Mouse (Mus musculus) mouse embryonic stem cell (cell line): ENCODE data around the gene Mettl7a2.
"Not testable (repeated sequence)": the region's sequence is repeated elsewhere in the genome, so short reads cannot be mapped to it uniquely, and the experiment has no call there.

Experiments used
- in situ Hi-C, 2 experiments: fragments of 300-500 bp; cut with MboI; formaldehyde crosslinking; loops; 1 replicate in 1 of 2; 3 replicates in 1 of 2; pipeline ENCODE4 v1.14.3; 2019 to 2020; ENCODE audit warnings: low sequenced_read_pairs in 2 of 2, low pct_unique_long_range_greater_than_20kb in 1 of 2, mixed read lengths in 1 of 2; ENCODE audit not compliant: unreplicated experiment in 1 of 2

Gene Mettl7a2

DNA sequence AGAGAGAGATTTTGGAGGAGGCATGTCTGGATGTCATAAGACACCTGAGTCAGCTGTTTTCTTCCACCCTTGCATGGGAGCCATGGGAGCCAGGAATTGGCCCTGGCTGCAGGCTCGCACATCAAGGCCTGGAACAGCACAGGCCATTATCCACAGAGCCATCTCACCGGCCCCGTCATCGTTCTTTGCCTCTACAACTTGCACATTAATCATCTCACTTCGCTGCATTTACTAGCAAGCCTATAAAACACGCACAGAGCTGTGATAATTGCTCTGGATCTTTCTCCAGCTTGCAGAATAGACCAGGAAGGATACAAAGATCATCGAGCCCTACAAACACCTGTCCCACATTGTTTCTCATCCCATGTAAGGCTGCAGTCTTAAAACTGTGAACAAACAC, 22.3 kb upstream of the Mettl7a2 start:
- in situ Hi-C loops, result no loop called here

DNA sequence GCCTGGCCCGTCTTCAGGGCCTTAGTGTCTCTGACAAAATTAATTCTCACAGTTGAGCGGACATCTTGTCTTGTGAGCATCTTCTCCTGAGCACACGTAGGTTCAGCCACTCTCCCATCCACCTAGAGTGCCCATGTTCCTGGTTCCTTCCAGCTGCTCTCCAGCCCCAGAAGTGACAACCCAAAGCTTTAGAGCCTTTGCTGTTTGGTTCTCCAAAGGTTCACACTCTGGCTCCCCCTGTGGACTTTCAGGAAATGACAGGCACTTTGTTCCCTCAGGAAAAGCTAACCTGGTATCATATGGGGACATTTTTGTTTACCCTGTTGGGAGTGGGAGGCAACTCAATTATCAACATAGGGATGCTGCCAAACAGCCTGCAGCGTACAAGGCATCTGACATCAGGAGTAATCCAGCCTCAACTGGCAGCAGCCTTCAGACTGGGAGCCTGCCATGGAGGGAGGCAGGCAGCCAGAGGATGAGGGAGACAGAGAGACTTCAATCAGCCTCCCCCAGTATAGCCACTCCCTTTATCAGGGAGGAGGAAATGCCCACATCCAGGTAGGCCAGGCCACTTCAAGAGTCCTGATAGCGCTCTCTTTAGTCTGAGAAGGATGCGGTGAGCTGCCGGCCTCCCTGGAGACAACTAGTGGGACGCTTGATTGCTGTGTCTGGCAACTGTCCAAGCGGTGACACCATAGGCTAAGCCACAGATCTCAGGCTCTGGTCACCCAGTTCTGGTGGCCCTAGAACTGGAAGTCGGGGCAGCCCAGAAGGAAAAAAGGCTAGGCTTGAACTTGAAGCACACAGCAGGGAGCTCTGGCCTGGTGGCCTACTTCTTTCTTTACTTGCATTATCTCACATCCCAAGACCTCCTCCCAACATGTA, 20.7 kb upstream of the Mettl7a2 start:
- in situ Hi-C loops, result not testable (repeated sequence)

DNA sequence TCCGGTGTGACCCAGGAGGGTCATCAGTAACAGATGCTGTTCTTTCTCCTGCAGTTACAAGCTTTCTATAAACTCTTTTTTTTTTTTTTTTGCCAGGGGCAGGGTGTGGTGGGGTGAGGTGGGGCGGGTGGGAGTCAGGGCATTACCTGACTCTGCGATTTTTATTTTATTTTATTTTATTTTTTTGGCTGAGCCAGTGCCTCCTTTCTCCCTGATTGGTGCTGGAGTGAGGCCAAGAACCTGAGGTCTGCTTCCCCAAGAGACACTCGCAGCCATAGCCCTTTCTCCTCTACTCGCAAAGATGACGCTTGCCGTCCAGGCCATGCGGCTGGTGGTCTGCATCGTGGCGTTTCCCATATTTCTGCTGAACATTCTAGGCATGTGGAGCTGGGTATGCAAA, 18.4 kb upstream of the Mettl7a2 start, which contains the start of gene Mettl7a3:
Gene Mettl7a3 (plus strand): TSS at position 301 of the 400 bp plus-strand sequence.
- in situ Hi-C loops, result no loop called here

GRCm38 (mm10) chr15:100337328-100337727, 15.7 kb upstream of the Mettl7a2 start:
- in situ Hi-C loops, result not testable (repeated sequence)

- in situ Hi-C loops, result not testable (repeated sequence)
Measured at GRCm38 (mm10) chr15:100337847-100338246, 15.2 kb upstream of the Mettl7a2 start.

GRCm38 (mm10) chr15:100341314-100341980, 11.6 kb upstream of the Mettl7a2 start:
- in situ Hi-C loops, result not testable (repeated sequence)

DNA sequence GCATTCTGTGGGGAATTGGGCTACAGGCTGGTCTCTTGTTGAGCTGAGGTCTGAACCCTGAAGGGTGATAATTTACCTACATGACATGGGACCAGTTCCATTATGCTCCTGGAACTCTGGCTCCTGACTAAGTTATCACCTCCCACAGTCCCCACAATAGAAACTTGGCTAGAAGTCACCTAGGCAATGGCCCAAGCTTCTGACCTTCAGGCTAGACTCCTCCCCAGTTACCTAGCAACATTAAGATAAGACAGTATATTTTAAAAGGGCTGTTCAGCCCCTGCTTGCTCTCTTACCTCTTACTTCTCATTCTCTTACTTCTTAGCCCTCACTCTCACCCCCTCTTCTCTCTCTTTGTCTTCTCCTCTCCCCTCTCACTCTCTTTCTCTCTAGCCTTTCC, 7.5 kb upstream of the Mettl7a2 start:
- in situ Hi-C loops, result no loop called here

DNA sequence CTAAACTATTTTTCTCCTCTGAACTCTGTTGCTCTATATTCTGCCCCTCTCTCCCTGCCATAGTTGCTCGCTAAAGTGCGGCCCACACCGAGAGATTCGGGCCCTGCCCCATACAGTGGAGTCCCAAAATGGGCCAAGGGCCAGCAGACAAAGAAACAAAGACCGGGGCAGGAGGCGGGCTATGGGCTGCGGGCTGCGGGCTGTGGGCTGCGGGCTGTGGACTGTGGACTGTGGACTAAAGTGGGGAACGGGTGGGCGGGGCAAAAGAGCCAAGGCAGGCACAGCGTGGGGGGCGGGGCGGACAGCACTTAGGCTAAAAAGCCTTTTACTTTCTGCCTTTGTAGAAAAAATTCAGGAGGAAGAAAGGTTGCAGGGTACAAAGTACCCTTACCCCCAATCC, 6.2 kb upstream of the Mettl7a2 start:
- in situ Hi-C loops, result no loop called here

GRCm38 (mm10) chr15:100349496-100349895, 3.5 kb upstream of the Mettl7a2 start:
- in situ Hi-C loops, result no loop called here

DNA sequence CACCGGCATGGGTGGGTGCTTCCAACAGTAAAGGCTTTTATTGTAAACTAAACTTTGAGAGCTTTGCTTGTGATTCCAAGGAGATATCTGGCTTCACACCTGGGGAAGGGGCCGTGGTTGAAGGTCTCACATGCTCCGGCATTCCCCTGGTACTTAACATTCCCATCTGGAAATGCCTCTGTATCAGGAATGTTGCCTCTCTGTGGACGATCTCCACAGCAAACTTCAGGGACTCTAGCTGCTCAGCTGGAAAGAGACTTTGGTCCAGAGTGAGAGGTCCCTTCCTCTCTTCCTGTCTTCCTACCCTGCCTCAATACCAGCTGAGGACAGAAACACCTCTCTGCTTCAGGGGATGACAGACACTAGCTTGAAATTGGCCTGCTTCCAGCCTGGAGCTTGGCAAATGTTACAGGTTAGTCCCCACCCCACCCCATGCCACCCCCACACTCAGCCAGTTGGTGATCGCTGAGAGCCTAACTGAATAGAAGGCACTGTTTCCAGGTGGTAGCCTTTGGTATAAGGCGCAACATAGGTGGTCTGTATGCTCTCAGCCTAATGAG, 1.4 kb upstream of the Mettl7a2 start:
- in situ Hi-C loops, result no loop called here

- in situ Hi-C loops, result not testable (repeated sequence)
Measured at GRCm38 (mm10) chr15:100353399-100353798, 399 bp downstream of the Mettl7a2 start.

DNA sequence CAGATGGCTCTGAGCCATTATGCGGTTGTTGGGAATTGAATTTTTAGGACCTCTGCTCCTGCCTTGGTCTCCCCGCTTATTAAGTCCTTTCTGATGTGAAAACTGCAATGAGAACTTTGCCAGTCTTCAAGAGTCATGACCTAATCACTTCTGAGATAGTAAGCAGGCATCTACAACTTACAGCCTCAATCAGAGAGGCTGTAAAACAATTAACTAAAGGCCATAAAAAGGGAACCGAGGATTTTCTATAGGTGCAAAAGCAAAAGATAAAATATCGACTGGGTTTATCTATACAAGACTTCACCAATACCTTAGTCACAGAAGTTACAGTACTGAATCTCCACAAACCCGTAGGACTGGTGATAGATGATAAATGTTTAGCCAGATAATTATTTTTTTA, 2.9 kb downstream of the Mettl7a2 start:
- in situ Hi-C loops, result loop anchor here (5.0 kb wide), 1 partner anchor 44 kb away; no protein-coding TSS in a partner anchor

DNA sequence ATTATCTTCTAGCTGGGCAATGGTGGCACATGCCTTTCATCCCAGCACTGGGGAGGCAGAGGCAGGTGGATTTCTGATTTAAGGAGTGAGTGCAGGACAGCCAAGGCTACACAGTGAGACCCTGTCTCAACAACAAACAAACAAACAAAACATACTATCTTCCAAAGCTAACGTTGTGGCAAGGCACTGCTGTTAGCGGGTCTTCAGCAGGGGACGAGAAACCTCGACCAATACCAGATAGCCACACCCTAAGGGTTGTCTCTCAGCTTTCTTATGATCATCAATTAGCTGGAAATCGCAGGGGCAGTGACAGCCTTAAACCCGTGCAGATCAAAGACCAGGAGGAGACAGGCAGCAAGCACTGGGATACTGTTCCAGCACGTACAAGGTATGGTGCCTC, 11.2 kb downstream of the Mettl7a2 start, which contains the start of gene Higd1c:
Gene Higd1c (plus strand): TSS at position 301 of the 400 bp plus-strand sequence.
- in situ Hi-C loops, result no loop called here

GRCm38 (mm10) chr15:100365967-100366366, 13.0 kb downstream of the Mettl7a2 start:
- in situ Hi-C loops, result not testable (repeated sequence)

GRCm38 (mm10) chr15:100367119-100367518, 14.1 kb downstream of the Mettl7a2 start:
- in situ Hi-C loops, result no loop called here

DNA sequence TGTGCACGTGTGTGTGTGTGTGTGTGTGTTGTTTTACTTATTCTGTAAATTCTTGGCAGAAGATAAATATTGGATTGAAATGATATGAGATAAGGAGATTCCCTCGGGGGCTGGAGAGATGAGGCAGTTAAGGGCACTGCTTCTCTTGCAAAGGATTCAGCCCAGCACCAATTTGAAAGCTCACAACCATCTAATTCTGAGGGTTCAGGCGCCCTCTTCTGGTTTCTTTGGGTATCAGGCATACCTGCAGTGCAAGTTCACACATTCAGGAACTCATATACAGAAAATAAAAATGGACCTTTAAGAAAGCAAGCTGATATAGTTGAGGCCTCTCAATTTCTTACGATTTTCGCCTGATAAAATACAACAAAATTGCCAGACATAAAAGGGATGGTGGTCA, 22.1 kb downstream of the Mettl7a2 start:
- in situ Hi-C loops, result no loop called here

DNA sequence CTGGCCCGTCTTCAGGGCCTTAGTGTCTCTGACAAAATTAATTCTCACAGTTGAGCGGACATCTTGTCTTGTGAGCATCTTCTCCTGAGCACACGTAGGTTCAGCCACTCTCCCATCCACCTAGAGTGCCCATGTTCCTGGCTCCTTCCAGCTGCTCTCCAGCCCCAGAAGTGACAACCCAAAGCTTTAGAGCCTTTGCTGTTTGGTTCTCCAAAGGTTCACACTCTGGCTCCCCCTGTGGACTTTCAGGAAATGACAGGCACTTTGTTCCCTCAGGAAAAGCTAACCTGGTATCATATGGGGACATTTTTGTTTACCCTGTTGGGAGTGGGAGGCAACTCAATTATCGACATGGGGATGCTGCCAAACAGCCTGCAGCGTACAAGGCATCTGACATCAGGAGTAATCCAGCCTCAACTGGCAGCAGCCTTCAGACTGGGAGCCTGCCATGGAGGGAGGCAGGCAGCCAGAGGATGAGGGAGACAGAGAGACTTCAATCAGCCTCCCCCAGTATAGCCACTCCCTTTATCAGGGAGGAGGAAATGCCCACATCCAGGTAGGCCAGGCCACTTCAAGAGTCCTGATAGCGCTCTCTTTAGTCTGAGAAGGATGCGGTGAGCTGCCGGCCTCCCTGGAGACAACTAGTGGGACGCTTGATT, 25.0 kb downstream of the Mettl7a2 start:
- in situ Hi-C loops, result not testable (repeated sequence)

DNA sequence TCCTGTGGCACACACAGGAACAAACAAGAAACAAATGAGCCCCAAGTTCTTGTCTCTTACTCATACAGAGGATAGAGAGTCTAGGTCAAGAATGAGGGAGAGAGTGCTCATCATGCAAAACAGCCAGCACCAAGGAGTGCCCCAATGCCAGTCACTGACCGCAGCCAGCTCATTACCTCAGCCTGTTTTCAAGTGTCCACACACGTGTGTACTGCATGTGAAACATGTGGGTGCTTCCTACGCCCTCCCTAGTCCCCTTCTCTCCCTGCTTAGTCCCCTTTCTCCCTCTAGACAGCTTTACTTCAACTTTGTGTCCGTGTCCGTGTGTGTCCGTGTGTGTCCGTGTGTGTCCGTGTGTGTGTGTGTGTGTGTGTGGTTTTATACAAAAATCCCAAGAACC, 26.7 kb downstream of the Mettl7a2 start:
- in situ Hi-C loops, result no loop called here

DNA sequence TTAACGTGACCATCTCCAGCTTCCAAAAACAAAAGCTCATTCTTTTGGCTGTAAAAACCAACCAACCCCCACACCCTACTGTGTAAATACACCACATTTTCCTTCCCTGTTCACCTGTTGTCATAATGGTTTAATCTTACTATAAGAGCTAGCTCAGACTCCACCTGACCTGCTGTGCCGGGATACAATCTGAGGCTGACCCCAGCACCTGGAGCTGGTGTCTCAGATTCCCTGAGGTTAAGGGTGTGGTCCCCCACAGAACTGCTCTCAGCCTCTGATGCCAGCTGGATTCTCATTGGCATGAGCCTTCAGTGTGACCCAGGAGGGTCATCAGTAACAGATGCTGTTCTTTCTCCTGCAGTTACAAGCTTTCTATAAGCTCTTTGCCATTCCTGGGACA, 27.1 kb downstream of the Mettl7a2 start:
- in situ Hi-C loops, result no loop called here
